In the genomic region with DNA sequence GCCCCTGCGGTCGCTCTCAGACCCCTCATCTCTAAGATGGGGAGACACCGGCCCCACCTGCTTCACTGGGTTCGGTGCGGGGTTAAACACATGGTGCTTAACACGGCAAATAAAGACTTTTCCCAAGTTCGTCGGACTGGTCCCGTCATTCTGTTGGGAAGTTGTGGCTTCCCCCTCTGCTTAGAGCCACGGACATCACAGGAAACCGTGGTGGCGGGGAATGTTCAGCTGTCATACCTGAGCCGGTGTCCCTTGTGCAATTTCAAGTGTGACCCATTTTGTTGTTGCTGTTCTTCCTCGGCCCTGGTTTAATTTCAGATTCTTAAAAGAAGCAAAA, we compare ENCODE assay signal across 8 mouse cellular contexts. TPM values are rescaled to one million over a fixed set of nuclear protein-coding genes. Genes with fewer than 3 reads are reported as not detected.
DNase-seq lines count a peak whose midpoint lies in the region; ATAC-seq and TF ChIP-seq lines count a peak whose summit lies in the region.

No protein-coding gene starts in this region.

- H3K4me1 ChIP-seq in heart, embryonic 13.5 days: peaks cover 31% of the 10 kb centered on the region
- no peaks in the 10 kb centered on the region for H3K4me1 ChIP-seq in ES-Bruce4 (ENCODE audit: control insufficient read depth, insufficient read depth, low read length)
- peaks cover 4% of the 10 kb centered on the region; the same call in 1 of the 2 replicates for H3K4me1 ChIP-seq in forebrain, embryonic 11.5 days (replicated peaks; ENCODE audit: control insufficient read depth, insufficient read depth, low read length)
- peaks cover 9 to 23% of the 10 kb centered on the region in 2 experiments for H3K4me1 ChIP-seq in liver, embryonic 14.5 days (replicated peaks; ENCODE audit: control insufficient read depth in 2 of 2, insufficient read depth in 2 of 2, low read length in 1 of 2)

- TF ChIP-seq POLR2A in ES-Bruce4 (IDR thresholded peaks at IDR 0.05; ENCODE audit: insufficient read depth, low read length): no peak

- H3K9ac ChIP-seq in heart, embryonic 13.5 days: peak overlapping the region; percentile 98
- peak overlapping the region; percentile 95 for H3K9ac ChIP-seq in ES-Bruce4 (ENCODE audit: low read depth, poor library complexity, severe bottlenecking)
- H3K9ac ChIP-seq in forebrain, embryonic 11.5 days (ENCODE audit: low read length): peak overlapping the region; percentile 91
- H3K9ac ChIP-seq in liver, embryonic 14.5 days (replicated peaks): peak overlapping the region; percentile 98

- no peak for TF ChIP-seq EP300 in ES-Bruce4 (IDR thresholded peaks at IDR 0.05; ENCODE audit: insufficient read depth, low read depth, low read length)
- no peak for TF ChIP-seq EP300 in liver, embryonic 14.5 days (IDR thresholded peaks at IDR 0.05; ENCODE audit: low read depth)

- WGBS in heart, embryonic 13.5 days: under 1% methylated on average over 14 of the region's 14 CpGs
- under 1% methylated on average over 14 of the region's 14 CpGs for WGBS in forebrain, embryonic 11.5 days
- under 1% methylated on average over 14 of the region's 14 CpGs for WGBS in liver, embryonic 14.5 days (ENCODE audit: insufficient replicate concordance)

- no peaks in the 10 kb centered on the region for H3K9me3 ChIP-seq in heart, embryonic 13.5 days
- no peaks in the 10 kb centered on the region for H3K9me3 ChIP-seq in ES-Bruce4 (replicated peaks; ENCODE audit: control insufficient read depth, insufficient read depth, low read length, poor library complexity, severe bottlenecking)
- H3K9me3 ChIP-seq in forebrain, embryonic 11.5 days (ENCODE audit: control insufficient read depth, low read length): no peaks in the 10 kb centered on the region
- H3K9me3 ChIP-seq in liver, embryonic 14.5 days (ENCODE audit: control insufficient read depth, low read length): no peaks in the 10 kb centered on the region

- no peaks in the 10 kb centered on the region for H3K27me3 ChIP-seq in heart, embryonic 13.5 days (replicated peaks)
- H3K27me3 ChIP-seq in ES-Bruce4 (ENCODE audit: control insufficient read depth, insufficient read depth, low read length, poor library complexity, severe bottlenecking): no peaks in the 10 kb centered on the region
- no peaks in the 10 kb centered on the region for H3K27me3 ChIP-seq in forebrain, embryonic 11.5 days (ENCODE audit: control insufficient read depth, insufficient read depth, low read length)
- H3K27me3 ChIP-seq in liver, embryonic 14.5 days (ENCODE audit: control insufficient read depth, insufficient read depth, low read length): no peaks in the 10 kb centered on the region

- no peak for DNase-seq in heart, adult 9 months (ENCODE audit: low spot score in 2 of 2)
- no peak for DNase-seq in forebrain, embryonic 11.5 days (ENCODE audit: low spot score)
- DNase-seq in liver, embryonic 14.5 days (ENCODE audit: low read depth in 3 of 3, low spot score in 3 of 3): peak in 1 of 3 experiments; percentile 13
- DNase-seq in frontal cortex, postnatal 36 days (ENCODE audit: low spot score in 2 of 2): no peak
- DNase-seq in c-Kit-positive CD71-positive TER-119-positive erythroid progenitor cells, embryonic 14.5 days (ENCODE audit: low spot score): no peak
- DNase-seq in Muller cell, postnatal 12 days (ENCODE audit: inconsistent ontology term): no peak

- H3K36me3 ChIP-seq in heart, embryonic 13.5 days: peaks cover 29% of the 10 kb centered on the region
- H3K36me3 ChIP-seq in ES-Bruce4 (ENCODE audit: control insufficient read depth, insufficient read depth, low read length, poor library complexity, severe bottlenecking): peaks cover 10% of the 10 kb centered on the region
- H3K36me3 ChIP-seq in forebrain, embryonic 11.5 days (ENCODE audit: control insufficient read depth, insufficient read depth, low read length): peaks cover 3% of the 10 kb centered on the region; the same call in 1 of the 2 replicates
- H3K36me3 ChIP-seq in liver, embryonic 14.5 days (replicated peaks; ENCODE audit: control insufficient read depth, insufficient read depth, low read depth): peaks cover 4% of the 10 kb centered on the region; the same call in 1 of the 2 replicates

- no peak for ATAC-seq in heart, embryonic 13.5 days (ENCODE audit: extremely low read depth, insufficient number of reproducible peaks, low FRiP score, low TSS enrichment)
- ATAC-seq in forebrain, embryonic 11.5 days (replicated peaks; ENCODE audit: low FRiP score): no peak; the same call in 1 of the 2 replicates
- ATAC-seq in liver, embryonic 14.5 days (ENCODE audit: insufficient read depth): no peak; the same call in 1 of the 2 replicates

- peak overlapping the region; percentile 80 for H3K27ac ChIP-seq in heart, embryonic 13.5 days (replicated peaks)
- no peak overlapping the region for H3K27ac ChIP-seq in ES-Bruce4 (ENCODE audit: insufficient read depth, low read length)
- H3K27ac ChIP-seq in forebrain, embryonic 11.5 days (ENCODE audit: low read depth, low read length): peak overlapping the region; percentile 37; the same call in 1 of the 2 replicates
- peak overlapping the region; percentile 39 for H3K27ac ChIP-seq in liver, embryonic 14.5 days

- H3K4me2 ChIP-seq in heart, embryonic 13.5 days: peak overlapping the region; percentile 80
- H3K4me2 ChIP-seq in forebrain, embryonic 11.5 days (ENCODE audit: low read depth, low read length, severe bottlenecking): peak overlapping the region; percentile 76
- peak overlapping the region; percentile 94 for H3K4me2 ChIP-seq in liver, embryonic 14.5 days (ENCODE audit: low read depth)

- peak overlapping the region; percentile 98 for H3K4me3 ChIP-seq in heart, embryonic 13.5 days
- peak overlapping the region; percentile 89 for H3K4me3 ChIP-seq in ES-Bruce4 (ENCODE audit: low read depth, low read length)
- H3K4me3 ChIP-seq in forebrain, embryonic 11.5 days (ENCODE audit: low read depth, low read length): peak overlapping the region; percentile 88
- H3K4me3 ChIP-seq in liver, embryonic 14.5 days (ENCODE audit: insufficient read depth in 1 of 2, low read depth in 2 of 2, low read length in 2 of 2): peak overlapping the region; percentile 93 to 94

- TF ChIP-seq CTCF in ES-Bruce4 (IDR thresholded peaks at IDR 0.05; ENCODE audit: low read depth, low read length): no peak
- TF ChIP-seq CTCF in liver, embryonic 14.5 days (IDR thresholded peaks at IDR 0.05; ENCODE audit: low read depth): no peak

RNA-seq across cellular contexts. Expression of a gene that starts 0.5 kb away (rescaled TPM):
- polyA plus RNA-seq in heart, embryonic 13.5 days (2015; fragmentation: Nextera tagmentation; extraction: Ambion mirVana): 72.8 and 74.1 TPM in 2 replicates
- polyA plus RNA-seq in ES-Bruce4 (2011; ENCODE audit: insufficient read depth, insufficient read length, low read depth, missing spikeins): 96.6 and 98.3 TPM in 2 replicates
- 129 and 132 TPM in 2 replicates for polyA plus RNA-seq in forebrain, embryonic 11.5 days (2014; fragmentation: Nextera tagmentation; extraction: Ambion mirVana)
- 23.1 and 23.6 TPM in 2 replicates for polyA plus RNA-seq in liver, embryonic 14.5 days (2012; rRNA removed)
- polyA plus RNA-seq in liver, embryonic 14.5 days (2014; fragmentation: Nextera tagmentation; extraction: Ambion mirVana): 31.5 and 32.0 TPM in 2 replicates
